Mouse (Mus musculus): ENCODE measurements around the gene Cfc1.

Gene Cfc1

GRCm38 (mm10) chr1:34547074-34547473, 11.6 kb downstream of the Cfc1 start:
- DNase-seq (ENCODE audit: low read depth in 1 of 2, low spot score in 2 of 2) = no peak

GRCm38 (mm10) chr1:34553690-34554089, 18.2 kb downstream of the Cfc1 start:
- DNase-seq (ENCODE audit: low read depth in 1 of 2, low spot score in 2 of 2) = no peak

DNA sequence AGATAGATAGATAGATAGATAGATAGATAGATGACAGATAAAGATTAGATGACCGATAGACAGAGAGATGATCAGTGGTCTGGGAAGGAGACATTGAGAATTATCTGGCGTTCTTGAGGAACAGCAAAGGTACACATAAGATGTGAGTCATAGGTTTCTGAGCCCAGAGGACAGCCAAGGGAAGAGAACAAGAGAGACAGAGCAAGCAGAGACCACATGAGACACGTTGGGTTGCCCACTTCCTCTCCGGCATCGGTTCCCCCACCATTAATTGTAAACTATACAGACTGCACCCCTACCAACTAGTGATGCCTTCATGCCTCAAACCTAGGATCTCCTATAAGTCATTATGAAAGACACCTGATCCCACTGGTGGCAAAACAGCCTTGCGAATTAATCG, 18.8 kb downstream of the Cfc1 start:
- no peak for DNase-seq (ENCODE audit: low read depth in 1 of 2, low spot score in 2 of 2)

- no peak for DNase-seq (ENCODE audit: low read depth in 1 of 2, low spot score in 2 of 2)
These were observed 25.4 kb downstream of the Cfc1 start, which contains the start of gene Prss40 for GRCm38 (mm10) chr1:34560843-34561242. TSS of gene Prss40 (minus strand) at chr1:34560943.

DNA sequence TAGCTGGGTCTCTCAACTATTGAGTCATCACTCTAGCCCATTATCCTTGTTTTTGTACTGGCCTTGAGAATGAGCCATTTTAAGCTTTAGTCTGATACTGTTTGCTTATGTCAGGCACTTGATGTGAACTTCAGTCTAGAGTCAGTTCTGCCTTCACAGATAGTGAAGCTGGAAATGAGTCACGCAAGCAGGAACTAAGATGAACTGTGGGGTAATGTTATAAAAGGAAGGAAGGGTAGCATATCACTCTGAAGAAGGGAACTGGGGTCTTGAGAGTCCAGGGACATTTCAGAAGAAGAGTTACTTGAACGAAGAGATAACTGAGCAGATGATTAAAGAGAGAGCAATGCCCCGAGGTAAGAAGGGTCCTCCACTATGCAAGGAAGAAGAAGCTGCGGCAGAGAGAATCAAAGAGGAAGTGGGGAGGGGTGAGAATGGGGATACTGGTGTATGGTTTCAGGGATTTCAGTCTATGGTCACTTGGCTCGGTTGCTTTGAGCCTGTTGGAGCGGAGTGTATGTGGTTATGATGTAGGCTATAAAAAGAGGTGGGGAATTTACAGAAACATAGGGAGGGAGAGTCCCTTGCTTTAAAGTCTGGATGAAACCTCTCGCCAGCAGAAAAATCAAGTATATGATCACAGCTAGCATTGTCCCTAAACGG, 29.1 kb downstream of the Cfc1 start:
- no peak for DNase-seq (ENCODE audit: low read depth in 1 of 2, low spot score in 2 of 2)

- DNase-seq (ENCODE audit: low read depth in 1 of 2, low spot score in 2 of 2) = no peak
These were observed 32.7 kb downstream of the Cfc1 start for GRCm38 (mm10) chr1:34568120-34568519.

GRCm38 (mm10) chr1:34569876-34570275, 34.4 kb downstream of the Cfc1 start:
- no peak for DNase-seq (ENCODE audit: low read depth in 1 of 2, low spot score in 2 of 2)

DNA sequence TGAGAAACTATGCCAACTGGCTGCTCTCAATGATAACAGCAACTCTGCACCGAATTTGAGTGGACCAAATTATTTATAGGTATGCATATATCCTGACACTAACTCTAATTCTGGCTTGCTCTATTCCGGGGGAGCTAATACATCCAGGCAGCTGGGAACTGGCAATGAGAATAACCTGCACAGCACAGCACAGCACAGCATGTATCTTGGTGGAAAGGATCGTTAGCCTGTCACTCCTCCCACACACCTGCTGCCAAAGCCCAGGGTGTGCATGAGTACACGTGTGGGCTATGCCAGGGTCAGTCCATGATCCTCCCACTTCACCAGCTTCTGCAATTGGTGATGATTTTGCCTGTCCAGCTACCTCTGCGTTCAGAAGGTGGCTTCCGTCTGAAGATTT, 36.0 kb downstream of the Cfc1 start:
- DNase-seq (ENCODE audit: low read depth in 1 of 2, low spot score in 2 of 2) = no peak

- DNase-seq (ENCODE audit: low read depth in 1 of 2, low spot score in 2 of 2) = no peak
These were observed 37.8 kb downstream of the Cfc1 start for GRCm38 (mm10) chr1:34573221-34573620.

DNA sequence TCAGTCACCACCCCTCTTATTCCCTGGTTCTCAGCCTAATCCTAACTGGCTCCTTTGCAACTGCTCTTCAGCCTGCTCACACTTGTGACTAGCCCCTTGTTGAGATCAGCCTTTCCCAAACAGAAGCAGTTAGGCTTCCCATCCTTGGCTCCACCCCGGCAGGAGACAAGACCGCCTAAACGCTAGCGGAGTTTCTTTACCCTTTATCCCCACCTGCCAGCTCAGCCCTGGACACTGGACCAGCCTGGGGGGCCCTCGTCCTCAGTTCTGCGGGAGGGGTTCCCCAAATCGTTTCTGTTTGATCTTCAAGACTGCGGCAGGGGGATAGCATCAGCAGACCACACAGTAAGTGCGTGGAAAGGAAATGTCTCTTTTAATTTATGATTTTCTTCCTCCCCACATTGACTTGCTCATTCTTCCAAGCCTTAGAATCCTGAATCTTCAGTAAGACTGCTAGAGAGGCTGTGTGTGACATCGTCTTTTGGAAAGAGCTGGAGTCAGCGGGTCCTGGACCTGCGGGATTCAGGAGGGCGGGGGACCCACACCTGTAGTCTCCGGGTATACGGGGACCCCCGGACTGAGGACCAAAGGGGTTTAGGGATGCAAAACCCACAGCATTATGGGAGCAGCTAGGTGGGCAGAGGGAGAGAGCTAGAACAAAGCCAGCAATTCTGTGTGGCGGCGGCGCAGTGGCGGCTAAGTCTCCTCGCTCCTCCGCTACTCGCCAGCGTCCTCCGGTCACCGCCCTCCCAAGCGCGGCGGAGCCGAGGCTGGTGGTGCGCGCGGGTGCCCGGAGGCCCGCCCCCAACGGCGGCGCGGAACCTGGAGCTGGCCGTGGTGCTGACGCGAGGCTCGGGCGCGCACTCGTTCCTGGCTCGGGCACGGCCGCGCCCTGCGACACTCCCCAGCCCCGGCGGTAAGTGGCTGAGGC, 43.7 kb downstream of the Cfc1 start, which contains the start of gene Amer3:
Gene Amer3, plus strand, starts transcription at position 807 of the 931 bp plus-strand sequence.
- peak in 1 of 2 experiments; percentile 6 for DNase-seq (ENCODE audit: low read depth in 1 of 2, low spot score in 2 of 2)

DNA sequence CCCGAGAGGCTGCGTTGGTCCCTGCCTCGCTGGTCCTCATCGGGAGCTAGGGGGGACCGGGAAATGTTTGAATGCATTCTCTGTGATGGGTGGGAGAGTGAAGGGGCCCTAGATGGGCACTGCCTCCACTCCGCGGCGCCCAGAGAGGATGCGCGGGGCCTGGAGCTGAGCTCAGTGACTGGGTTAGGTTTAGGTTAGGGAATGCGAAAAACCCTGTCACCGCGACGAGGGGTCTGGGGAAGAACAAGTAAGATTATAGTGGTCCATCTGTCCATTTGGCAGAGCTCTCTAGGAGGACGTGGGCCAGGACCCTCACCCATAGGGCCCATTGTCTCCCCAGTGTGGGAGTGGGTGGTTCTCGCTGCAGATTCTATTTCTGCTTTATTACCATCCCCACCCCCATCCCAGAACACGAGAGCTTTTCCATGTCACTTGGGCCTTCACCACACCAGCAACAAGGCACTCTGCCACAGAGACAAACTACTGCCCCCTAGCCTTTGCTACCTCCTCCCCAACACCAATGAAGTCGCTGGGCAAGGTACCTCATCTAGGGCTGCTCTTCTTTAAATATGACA, 44.4 kb downstream of the Cfc1 start:
- DNase-seq (ENCODE audit: low read depth in 1 of 2, low spot score in 2 of 2) = no peak

DNA sequence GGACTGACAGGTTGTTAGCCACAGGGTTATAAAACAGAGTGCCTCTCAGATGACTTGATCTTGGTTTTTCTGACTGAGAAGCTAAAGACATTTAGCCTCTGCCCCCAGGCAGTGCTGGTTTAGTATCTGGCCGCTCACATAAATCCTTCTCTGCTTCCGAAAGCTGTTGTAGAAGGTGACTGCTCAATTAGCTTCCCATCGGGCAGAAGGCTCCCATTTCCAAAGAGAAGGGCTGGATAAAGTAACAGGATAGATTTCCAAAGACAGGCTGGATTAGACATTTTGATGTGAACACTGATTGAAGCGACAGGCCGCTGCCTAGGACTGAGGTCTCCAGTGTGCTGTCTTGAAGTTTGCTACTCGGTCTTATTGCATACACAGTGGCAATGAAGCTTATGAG, 46.8 kb downstream of the Cfc1 start:
- DNase-seq (ENCODE audit: low read depth in 1 of 2, low spot score in 2 of 2) = no peak

DNA sequence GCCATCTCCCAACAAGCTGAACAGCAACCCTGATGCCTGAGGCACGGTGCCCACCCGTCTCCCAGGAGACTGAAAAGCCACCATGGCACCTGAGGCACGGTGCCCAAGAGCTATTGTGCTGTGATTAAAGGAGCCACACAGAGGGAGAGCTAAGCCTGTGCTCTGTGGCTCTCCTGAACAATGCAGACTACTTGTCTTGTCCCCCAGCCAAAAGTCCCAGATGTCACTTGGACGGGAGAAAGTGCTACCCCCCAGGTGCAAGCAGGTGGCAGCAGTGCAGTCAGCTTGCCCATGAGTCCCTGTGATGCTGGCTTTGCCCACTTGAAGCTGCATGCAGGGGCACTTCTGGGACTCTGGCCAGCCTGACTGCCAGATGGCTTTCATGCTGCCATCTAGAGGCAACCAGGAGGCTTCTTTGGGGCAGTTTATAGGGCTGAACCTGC, 48.4 kb downstream of the Cfc1 start:
- no peak for DNase-seq (ENCODE audit: low read depth in 1 of 2, low spot score in 2 of 2)

GRCm38 (mm10) chr1:34584736-34585135, 49.3 kb downstream of the Cfc1 start:
- DNase-seq (ENCODE audit: low read depth in 1 of 2, low spot score in 2 of 2) = no peak

GRCm38 (mm10) chr1:34587298-34588096, 52.0 kb downstream of the Cfc1 start:
- no peak for DNase-seq (ENCODE audit: low read depth in 1 of 2, low spot score in 2 of 2)
